Mouse (Mus musculus): ENCODE data around the gene Csrnp1. TPM values are rescaled to one million over a fixed set of nuclear protein-coding genes. Genes with fewer than 3 reads are reported as not detected.

Gene Csrnp1
- total and polyA plus RNA-seq, 2 experiments from 2014 or later: 2.7 to 10.9 TPM

DNA sequence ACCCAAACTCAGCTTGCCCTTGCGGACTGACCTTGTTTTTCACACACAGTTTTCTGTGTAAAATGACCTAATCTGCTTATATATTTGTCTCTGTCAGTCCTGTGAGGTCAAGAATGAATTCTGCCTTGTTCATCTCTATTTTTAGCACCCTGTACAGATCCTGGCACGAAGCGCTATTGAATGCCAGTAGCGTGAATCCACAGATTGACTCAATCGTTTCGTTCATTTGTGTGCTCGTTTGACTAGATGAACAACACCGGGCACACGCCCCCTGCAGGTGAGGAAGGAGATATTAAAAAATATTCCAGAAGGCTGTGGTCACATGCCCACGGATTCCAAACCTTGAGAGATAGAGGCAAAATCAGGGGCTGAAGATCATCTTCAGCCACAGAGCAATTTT is 27.1 kb upstream of the Csrnp1 start:
- Histone ChIP-seq H3K36me3 (ENCODE audit: insufficient read depth) (no peaks in the 10 kb centered on the region), H3K9me3 (ENCODE audit: low read length) (no peaks in the 10 kb centered on the region), H3K4me2 (ENCODE audit: low read depth) (peak overlapping the region; percentile 75), H3K27me3 (ENCODE audit: insufficient read depth, low read length) (no peaks in the 10 kb centered on the region), H3K27ac (ENCODE audit: low read depth, low read length) (peak overlapping the region; percentile 92), H3K4me3 (ENCODE audit: low read depth, low read length) (peak overlapping the region; percentile 45), H3K4me1 (ENCODE audit: insufficient read depth) (0 out of 2 replicates have a peak, but pooled peaks cover 4% of the 10 kb centered on the region), H3K9ac (peak overlapping the region; percentile 58)
- peak; percentile 83 for ATAC-seq
- TF ChIP-seq CTCF (IDR thresholded peaks at IDR 0.05; ENCODE audit: low read depth): peak; percentile 87
- under 1% methylated on average over 10 of the region's 10 CpGs for WGBS
- peak; percentile 92 for DNase-seq

DNA sequence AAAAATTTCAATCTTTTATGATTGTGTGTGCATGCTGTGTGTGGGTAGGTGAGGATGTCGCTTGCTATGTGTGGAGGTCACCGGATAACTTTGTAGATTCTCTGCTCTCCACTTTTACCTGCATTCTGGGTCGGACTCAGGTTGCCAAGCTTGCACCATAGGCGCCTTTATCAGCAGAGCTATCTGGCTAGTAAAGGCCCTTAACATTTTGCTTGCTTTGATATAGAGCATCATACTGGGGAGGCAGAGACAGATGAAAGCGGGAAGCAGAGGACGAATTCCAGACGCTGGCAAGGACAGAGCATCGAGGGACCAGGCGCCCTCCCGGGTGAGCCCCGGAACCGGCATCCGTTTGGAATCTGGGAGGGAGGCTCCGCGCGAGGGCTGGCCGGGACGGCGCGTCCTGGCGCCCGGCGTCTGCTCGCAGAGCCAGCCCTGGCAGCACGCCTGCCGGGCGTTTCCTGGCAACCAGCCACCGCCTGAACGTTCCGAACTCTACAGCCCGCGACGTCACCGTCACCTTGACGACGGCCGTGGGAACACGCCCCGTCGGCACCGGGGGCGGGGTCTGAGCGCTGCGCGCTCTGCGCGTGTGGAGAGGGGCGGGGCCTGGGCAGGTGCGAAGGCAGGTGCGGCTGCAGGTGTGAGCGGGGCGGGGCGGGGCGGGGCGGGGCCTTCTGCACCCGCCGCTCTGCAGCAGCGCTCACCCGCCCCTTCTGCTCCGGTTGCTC is 26.5 kb upstream of the Csrnp1 start:
- Histone ChIP-seq H3K4me1 (ENCODE audit: insufficient read depth) (0 out of 2 replicates have a peak, but pooled peaks cover 4% of the 10 kb centered on the region), H3K4me3 (ENCODE audit: low read depth, low read length) (peak overlapping the region; percentile 45), H3K36me3 (ENCODE audit: insufficient read depth) (no peaks in the 10 kb centered on the region), H3K9ac (peak overlapping the region; percentile 58), H3K27ac (ENCODE audit: low read depth, low read length) (peak overlapping the region; percentile 92), H3K9me3 (ENCODE audit: low read length) (no peaks in the 10 kb centered on the region), H3K4me2 (ENCODE audit: low read depth) (peak overlapping the region; percentile 75), H3K27me3 (ENCODE audit: insufficient read depth, low read length) (no peaks in the 10 kb centered on the region)
- ATAC-seq (peak; percentile 95), DNase-seq (peak; percentile 99)
- no peak for TF ChIP-seq CTCF (IDR thresholded peaks at IDR 0.05; ENCODE audit: low read depth)
- WGBS: 1% methylated on average over 51 of the region's 60 CpGs

- TF ChIP-seq CTCF (IDR thresholded peaks at IDR 0.05; ENCODE audit: low read depth): no peak
- no peaks in the 10 kb centered on the region for H3K36me3 ChIP-seq (ENCODE audit: insufficient read depth)
- no peaks in the 10 kb centered on the region for H3K27me3 ChIP-seq (ENCODE audit: insufficient read depth, low read length)
- 0 out of 2 replicates have a peak, but pooled peaks cover 4% of the 10 kb centered on the region for H3K4me1 ChIP-seq (ENCODE audit: insufficient read depth)
- DNase-seq: no peak
- H3K9ac ChIP-seq: no peak overlapping the region
- ATAC-seq: no peak
- no peak overlapping the region for H3K27ac ChIP-seq (ENCODE audit: low read depth, low read length)
- H3K9me3 ChIP-seq (ENCODE audit: low read length): no peaks in the 10 kb centered on the region
- 99% methylated on average over 3 of the region's 3 CpGs for WGBS
- H3K4me2 ChIP-seq (ENCODE audit: low read depth): no peak overlapping the region
- no peak overlapping the region for H3K4me3 ChIP-seq (ENCODE audit: low read depth, low read length)
Observed at GRCm38 (mm10) chr9:120009871-120010270, 25.4 kb upstream of the Csrnp1 start.

DNA sequence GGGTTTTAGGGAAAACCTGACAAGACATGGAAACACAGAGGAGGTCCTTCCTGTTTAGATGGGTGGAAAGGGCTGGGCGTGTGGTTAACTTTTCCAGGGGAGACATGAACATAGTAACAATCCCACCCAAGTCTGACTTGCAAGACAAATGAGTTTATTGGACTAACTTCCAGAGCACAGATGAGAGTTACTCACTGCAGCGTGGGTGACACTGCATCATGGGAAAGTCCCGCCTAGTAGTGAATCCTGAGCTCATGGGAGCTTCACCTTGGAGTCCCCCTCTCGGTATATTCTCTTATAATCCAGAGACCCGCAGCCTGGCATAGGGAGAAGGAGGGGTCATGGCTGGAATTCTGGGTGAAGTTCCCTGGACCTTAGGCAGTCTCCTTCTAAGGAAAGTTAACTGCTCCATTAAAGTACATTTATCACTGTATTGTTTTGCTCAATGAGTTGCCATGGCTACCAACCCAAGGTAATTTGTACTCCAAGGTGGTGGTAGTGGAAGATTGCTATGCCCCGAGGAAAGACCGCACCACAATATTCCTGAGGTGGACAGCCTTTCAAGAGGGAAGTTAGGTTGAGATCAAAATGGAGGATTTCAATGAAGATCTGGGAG is 24.9 kb upstream of the Csrnp1 start:
- TF ChIP-seq CTCF (IDR thresholded peaks at IDR 0.05; ENCODE audit: low read depth): no peak
- 86% methylated on average over 7 of the region's 7 CpGs for WGBS
- Histone ChIP-seq H3K9ac (no peak overlapping the region), H3K4me3 (ENCODE audit: low read depth, low read length) (no peak overlapping the region), H3K4me2 (ENCODE audit: low read depth) (no peak overlapping the region), H3K4me1 (ENCODE audit: insufficient read depth) (0 out of 2 replicates have a peak, but pooled peaks cover 4% of the 10 kb centered on the region), H3K36me3 (ENCODE audit: insufficient read depth) (no peaks in the 10 kb centered on the region), H3K27ac (ENCODE audit: low read depth, low read length) (no peak overlapping the region), H3K9me3 (ENCODE audit: low read length) (no peaks in the 10 kb centered on the region), H3K27me3 (ENCODE audit: insufficient read depth, low read length) (no peaks in the 10 kb centered on the region)
- DNase-seq (no peak), ATAC-seq (no peak)

- ATAC-seq: no peak
- 88% methylated on average over 1 of the region's 1 CpGs for WGBS
- H3K9me3 ChIP-seq (ENCODE audit: low read length): no peaks in the 10 kb centered on the region
Observed at GRCm38 (mm10) chr9:120007833-120008232, 23.4 kb upstream of the Csrnp1 start.

DNA sequence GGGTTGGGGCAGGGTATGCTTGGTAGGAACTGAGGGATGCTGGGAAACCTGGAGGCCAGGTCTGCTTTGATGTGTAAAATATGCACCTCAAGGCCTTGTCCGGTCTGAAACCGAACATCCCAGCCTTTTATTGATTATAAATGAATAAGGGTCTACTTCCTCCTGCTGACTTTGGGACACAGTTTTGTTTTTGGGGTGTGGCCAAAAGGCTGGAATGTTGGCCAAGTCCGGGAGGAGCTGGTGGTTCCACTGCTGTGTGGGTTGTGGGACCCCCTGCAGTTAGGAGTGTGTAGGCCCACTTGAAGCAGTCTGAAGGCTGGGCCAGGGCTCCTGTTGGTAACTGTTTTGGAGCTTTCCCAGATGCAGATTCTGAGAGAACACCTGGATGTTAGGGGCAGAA is 21.5 kb upstream of the Csrnp1 start:
- TF ChIP-seq CTCF (IDR thresholded peaks at IDR 0.05; ENCODE audit: low read depth): no peak
- H3K36me3 ChIP-seq (ENCODE audit: insufficient read depth): no peaks in the 10 kb centered on the region
- ATAC-seq: no peak

More at GRCm38 (mm10) chr9:120007833-120008232, 23.4 kb upstream of the Csrnp1 start:
- H3K9ac ChIP-seq: no peak overlapping the region
- DNase-seq: no peak
- no peaks in the 10 kb centered on the region for H3K36me3 ChIP-seq (ENCODE audit: insufficient read depth)
- no peak overlapping the region for H3K27ac ChIP-seq (ENCODE audit: low read depth, low read length)
- no peak overlapping the region for H3K4me2 ChIP-seq (ENCODE audit: low read depth)
- H3K27me3 ChIP-seq (ENCODE audit: insufficient read depth, low read length): no peaks in the 10 kb centered on the region
- H3K4me1 ChIP-seq (ENCODE audit: insufficient read depth): 0 out of 2 replicates have a peak, but pooled peaks cover 4% of the 10 kb centered on the region
- no peak overlapping the region for H3K4me3 ChIP-seq (ENCODE audit: low read depth, low read length)
- peak; percentile 14; the same call in 1 of the 2 replicates for TF ChIP-seq CTCF (IDR thresholded peaks at IDR 0.05; ENCODE audit: low read depth)

DNA sequence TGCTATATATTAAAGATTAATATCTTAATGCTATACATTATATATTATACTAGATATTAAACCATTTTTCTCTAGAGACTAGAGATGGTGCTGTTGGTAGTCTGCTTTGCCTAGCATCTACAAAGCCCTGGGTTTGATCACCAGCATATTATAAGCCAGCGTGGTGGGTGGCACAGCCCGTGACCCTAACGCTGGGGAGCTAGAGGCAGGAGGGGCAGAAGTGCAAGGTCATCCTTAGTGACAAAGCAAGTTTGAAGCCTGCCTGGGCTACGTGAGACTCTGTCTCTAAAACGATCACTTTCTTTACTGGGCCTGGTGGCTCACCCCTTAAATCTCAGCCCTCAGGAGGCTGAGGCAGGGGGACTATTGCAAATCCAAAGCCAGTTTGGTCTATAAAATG is 18.4 kb upstream of the Csrnp1 start:
- WGBS: 81% methylated on average over 5 of the region's 5 CpGs

More for the DNA sequence above, 21.5 kb upstream of the Csrnp1 start:
- no peak overlapping the region for H3K4me3 ChIP-seq (ENCODE audit: low read depth, low read length)
- no peak for DNase-seq
- 60% methylated on average over 3 of the region's 3 CpGs for WGBS
- H3K27me3 ChIP-seq (ENCODE audit: insufficient read depth, low read length): no peaks in the 10 kb centered on the region
- no peaks in the 10 kb centered on the region for H3K9me3 ChIP-seq (ENCODE audit: low read length)
- H3K4me2 ChIP-seq (ENCODE audit: low read depth): no peak overlapping the region
- no peaks in the 10 kb centered on the region for H3K4me1 ChIP-seq (ENCODE audit: insufficient read depth)
- H3K27ac ChIP-seq (ENCODE audit: low read depth, low read length): no peak overlapping the region
- H3K9ac ChIP-seq: no peak overlapping the region

More for the DNA sequence above, 18.4 kb upstream of the Csrnp1 start:
- Histone ChIP-seq H3K27ac (ENCODE audit: low read depth, low read length) (no peak overlapping the region), H3K9me3 (ENCODE audit: low read length) (no peaks in the 10 kb centered on the region), H3K27me3 (ENCODE audit: insufficient read depth, low read length) (no peaks in the 10 kb centered on the region), H3K4me2 (ENCODE audit: low read depth) (no peak overlapping the region), H3K36me3 (ENCODE audit: insufficient read depth) (no peaks in the 10 kb centered on the region), H3K9ac (no peak overlapping the region), H3K4me3 (ENCODE audit: low read depth, low read length) (no peak overlapping the region), H3K4me1 (ENCODE audit: insufficient read depth) (no peaks in the 10 kb centered on the region)
- ATAC-seq (no peak), DNase-seq (no peak)
- no peak for TF ChIP-seq CTCF (IDR thresholded peaks at IDR 0.05; ENCODE audit: low read depth)

All from forebrain, postnatal 0 days (tissue).